Mouse (Mus musculus): ENCODE measurements around the gene Prkn.

GRCm38 (mm10) chr17:11995522-11995921 lies 1155.3 kb downstream of the Prkn start:
- TF ChIP-seq CTCF (IDR thresholded peaks at IDR 0.05; ENCODE audit: low read depth): no peak
- no peak for TF ChIP-seq EP300 (IDR thresholded peaks at IDR 0.05; ENCODE audit: low read depth)
